Mouse (Mus musculus) left cerebral cortex, adult 8-10 months (tissue): ENCODE measurements around the gene Dcakd. TPM values are rescaled to one million over a fixed set of nuclear protein-coding genes. Genes with fewer than 3 reads are reported as not detected.
A peak's percentile ranks its signal among the peaks of the same experiment; 100 is the strongest.

Experiments used
- DNase-seq, 2 experiments: peaks; one replicate each; pipeline ENCODE4 v3.0.0; 2022; ENCODE audit warnings: low spot score in 2 of 2
- total RNA-seq, 4 experiments: library from RNA; stranded (reverse); gene quantifications; 2 replicates each; pipeline ENCODE4 v1.2.4; 2022

Gene Dcakd
- total RNA-seq = 10 to 100 TPM; 36.7 to 45.3 (median 40.8) TPM

DNA sequence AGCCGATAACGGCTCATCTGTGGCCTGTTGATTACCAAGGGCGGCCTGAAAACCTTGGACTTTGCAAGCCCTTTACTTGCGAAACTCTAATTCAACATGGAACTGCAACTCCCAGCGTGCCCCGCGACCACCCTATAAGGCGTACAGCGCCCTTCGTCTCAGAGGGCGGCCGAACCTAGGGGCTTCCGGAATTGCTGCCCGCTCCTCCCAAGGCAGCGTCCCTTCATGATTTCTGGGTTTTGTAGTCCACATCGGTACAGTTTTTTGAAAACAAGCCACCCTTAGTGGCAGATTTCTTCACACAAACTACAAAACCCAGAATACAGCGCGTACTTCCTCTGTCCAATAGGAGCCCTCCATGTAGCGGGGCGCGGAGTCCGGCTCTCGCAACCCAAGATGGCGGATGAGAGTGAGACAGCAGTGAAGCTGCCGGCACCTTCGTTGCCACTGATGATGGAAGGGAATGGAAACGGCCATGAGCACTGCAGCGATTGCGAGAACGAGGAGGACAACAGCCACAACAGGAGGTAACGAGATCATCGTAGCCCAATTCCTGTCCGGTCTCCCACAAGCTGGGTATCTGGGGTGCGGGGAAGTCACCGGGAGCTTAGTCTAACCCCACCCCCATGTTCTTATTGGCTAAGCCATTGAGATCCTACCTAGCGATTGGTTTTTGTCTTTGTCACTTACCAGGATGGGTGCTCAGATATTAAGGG is at the start of gene Dcakd, which contains the start of gene Nmt1:
Gene Dcakd, minus strand, starts transcription at position 158 of the 716 bp plus-strand sequence.
Gene Nmt1, plus strand, starts transcription at position 15 of the 716 bp plus-strand sequence.
- DNase-seq = peak; percentile 88 to 95

DNA sequence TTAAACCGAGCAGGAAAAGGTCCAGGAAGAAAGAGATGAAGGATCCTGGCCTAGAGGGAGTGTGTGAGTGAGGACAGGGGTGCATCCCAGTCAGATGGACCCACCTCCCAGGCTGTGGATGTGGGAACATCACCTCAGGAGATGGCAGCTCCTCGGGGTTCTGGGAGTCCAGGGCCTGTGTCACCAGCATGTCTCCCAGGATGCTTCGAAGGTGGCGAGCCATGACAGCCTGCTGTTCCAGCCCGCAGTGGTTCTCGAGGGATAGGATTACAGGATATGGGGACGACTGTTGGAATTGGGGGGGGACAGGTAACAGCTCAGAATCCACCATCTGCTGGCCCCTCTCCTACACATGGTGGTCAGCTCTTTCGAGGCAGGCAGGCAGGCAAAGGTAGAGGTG is 48.4 kb upstream of the Dcakd start:
- DNase-seq = no peak

DNA sequence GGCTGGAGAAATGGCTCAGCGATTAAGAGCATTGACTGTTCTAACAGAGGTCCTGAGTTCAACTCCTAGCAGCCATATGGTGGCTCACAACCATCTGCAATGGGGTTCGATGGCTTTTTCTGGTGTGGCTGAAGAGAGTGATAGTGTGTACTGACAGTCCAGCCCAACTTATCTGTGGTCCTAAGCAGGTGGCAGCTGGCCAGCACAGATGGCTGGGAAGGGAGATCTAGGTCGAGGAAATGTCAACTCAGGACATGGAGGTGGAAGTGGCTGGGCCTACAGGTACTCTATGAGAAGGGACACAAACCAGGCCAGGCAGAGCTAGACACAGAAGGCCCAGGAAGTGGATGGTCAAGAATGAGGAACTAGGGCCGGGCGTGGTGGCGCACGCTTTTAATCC is 47.9 kb upstream of the Dcakd start:
- DNase-seq = no peak

DNA sequence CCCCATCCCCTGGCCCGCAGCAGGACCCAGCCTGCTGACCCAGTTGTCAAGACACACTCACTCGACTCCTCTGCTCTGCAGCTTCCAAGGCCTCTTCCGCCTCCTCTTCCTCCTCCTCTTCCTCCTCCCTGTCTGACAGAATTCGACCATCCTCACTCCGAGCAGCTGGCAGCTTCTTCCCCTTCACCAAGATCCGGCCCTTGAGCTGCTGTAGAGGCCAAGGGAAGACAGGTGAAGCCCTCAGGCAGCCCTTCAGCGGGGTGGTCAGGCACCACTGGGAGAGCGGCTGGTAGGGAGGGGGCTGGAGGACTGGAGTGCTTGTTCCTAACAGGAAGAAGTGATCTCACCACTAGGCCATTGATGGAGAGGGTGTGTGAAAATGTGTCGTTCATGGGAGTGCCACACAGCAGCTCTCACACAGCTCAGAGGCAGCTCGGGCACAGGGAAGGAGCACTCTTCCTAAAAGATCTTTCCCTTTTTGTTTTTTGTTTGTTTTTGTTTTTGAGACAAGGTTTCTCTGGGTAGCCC is 46.7 kb upstream of the Dcakd start:
- no peak for DNase-seq

DNA sequence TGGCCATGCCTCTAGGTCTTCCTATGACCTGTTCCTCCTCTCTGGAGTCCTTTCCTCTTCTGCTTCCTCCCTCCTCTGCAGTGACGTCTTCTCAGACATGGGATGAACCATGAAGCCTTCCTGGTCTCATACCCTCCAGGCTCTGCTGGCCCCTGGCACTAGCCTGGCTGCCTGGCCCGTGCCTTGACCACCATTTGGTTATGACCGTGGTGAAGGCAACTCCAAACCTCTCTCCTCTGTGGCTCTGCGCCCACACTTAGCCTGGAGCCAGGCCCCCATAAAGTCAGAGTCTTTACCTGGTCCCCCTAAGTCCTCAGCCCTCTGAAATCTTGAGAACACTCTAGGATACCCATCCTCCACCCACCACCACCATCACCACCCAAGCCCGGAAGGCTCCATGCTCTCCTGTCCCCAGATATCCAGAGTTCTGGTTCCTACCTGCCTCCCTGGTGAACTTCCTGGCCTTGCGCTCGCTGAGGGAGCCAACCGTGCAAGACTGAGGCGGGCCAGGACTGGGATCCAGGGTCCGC is 46.1 kb upstream of the Dcakd start:
- DNase-seq = no peak

DNA sequence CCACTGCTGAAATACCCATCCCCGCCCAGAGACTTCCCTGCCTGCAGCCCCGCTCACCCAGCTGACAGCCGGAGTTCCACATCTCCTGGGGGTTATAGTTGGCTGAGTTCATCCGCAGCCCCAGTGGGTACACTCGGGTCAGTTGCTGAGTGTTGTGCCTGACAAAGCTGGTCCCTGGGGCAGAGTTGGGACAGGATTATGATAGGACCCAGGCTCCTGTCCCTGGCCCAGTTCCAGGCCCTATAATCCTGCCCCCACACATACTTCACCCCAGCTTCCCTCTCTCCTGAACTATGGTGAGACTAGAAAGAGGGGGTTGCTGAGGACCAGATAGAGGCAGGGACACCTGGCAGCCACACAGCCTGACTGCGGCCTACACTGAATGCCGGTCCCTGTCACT is 45.5 kb upstream of the Dcakd start:
- DNase-seq = no peak

DNA sequence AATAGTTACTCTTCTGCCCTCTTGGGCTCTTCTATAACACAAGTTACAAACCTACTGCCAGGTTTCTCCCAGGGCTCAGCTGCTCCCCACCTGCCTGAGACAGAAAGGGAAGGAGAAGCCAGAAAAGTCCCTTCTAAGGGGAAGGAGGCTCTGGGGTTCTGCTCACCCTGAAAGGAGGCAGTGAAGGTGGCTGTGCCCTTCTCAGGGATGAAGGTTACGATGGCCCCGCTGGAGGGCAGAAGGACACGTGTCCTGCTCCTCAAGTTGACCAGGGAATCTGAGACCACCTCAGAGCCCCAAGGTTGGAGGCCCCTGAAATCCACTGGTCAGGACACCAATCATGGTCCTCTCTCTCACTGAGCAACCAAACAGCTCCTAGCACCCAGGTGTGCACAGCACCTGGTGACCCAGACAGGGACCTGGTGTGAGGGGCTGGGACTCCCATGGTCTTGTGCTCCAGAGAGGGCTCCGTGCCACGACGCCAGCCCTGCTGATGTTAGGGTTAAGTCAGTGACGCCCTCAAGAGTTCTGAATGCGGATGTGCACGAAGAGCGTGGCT is 42.3 kb upstream of the Dcakd start:
- peak in 1 of 2 experiments; percentile 12 for DNase-seq

DNA sequence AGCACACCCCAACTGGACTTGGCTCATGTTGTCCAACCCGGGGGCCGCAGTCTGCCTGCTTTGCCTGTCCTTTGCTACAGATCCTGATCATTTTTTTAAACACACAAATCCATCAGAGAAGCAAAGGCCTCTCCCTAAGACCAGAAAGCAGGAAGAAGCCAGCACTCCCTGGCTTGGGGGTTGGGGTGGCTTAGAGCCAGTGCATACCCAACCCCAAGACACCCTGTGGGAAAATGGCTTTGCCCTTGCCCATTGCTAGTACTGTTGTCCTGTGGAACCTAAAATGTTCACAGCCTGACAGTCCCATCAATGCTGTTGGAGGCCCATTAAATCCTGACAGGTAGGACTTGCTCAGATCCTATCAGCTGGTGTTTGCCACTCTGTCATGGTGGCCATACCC is 41.6 kb upstream of the Dcakd start:
- DNase-seq = peak in 1 of 2 experiments; percentile 4

DNA sequence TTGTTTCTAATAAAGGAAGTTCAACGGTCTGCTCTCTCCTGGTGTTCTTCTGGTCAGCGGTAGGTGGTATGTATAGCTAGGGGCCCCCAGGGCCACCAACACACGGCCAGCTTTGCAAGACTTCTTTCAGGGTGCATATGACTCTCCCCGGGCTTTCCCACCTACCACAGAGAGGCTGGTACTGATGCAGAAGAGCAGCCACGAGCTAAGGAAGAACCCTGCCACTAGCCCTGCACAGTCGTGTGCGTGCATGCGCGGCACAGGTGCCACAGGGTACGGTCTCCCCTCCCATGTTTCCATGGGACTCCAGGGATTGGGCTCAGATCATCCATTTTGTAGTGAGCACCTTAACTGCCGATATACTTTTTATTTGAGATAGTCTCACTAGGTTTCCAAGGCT is 40.8 kb upstream of the Dcakd start:
- peak in 1 of 2 experiments; percentile 4 for DNase-seq

DNA sequence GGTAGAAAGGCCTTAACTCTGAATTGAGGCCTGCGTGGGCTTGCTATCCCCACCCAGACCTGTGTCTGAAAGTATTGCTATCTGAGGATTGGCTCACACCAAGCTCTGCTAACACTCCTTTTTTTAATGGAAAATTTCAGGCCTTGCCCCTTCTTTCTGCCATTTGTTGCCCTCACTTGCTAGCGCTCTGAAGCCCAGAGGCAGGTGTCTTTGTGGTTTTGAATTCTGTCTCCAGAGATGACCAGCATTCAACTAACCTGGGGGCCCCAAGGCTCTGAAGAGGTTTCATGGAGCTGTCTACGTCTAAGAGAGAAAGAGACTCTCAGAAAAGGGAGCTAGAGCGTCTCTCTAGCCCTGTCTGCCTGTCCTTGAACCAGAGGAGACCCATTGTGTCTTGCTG is 40.1 kb upstream of the Dcakd start:
- DNase-seq = no peak

DNA sequence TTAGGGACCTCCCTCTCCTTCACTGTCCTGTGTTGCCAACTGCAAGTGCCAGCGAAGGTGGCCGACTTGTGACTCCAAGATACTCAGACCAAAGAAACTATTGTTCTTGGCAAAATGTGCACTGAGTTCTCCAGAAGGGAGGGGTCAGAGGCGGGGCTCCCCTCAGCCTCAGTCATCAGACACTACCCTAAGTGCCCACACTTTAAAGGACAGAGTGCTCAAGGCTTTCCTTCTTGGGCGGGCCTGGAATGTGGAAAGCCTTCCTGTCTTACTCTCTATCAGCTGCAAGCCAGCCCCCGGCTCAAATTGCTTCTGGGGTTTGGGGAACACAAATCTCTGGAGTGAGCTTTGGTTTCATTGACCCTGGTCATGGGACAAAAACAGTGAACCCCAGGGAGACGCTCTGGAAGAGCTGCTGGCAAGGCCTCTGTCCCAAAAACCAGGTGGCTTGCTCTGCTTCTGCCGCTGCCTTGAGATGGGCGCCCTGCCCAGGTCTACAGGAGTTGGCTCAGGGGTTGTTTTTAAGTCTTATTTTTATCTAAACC is 39.4 kb upstream of the Dcakd start:
- DNase-seq = no peak

DNA sequence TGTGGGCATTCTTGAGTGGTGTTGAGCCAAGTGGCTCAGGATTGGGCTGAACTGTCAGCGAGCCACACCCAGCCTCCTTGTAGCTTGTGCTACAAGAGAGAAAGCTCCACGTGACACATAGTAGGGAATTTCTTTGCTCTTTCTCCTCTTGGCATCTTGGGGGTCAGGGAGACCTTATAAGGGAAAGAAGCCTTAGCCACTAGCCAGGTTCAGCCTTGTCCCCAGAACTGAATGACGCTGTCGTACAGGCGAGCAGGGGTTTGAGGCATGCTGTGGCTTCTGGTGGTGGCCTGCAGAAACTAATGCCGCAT is 38.9 kb upstream of the Dcakd start:
- DNase-seq = no peak

DNA sequence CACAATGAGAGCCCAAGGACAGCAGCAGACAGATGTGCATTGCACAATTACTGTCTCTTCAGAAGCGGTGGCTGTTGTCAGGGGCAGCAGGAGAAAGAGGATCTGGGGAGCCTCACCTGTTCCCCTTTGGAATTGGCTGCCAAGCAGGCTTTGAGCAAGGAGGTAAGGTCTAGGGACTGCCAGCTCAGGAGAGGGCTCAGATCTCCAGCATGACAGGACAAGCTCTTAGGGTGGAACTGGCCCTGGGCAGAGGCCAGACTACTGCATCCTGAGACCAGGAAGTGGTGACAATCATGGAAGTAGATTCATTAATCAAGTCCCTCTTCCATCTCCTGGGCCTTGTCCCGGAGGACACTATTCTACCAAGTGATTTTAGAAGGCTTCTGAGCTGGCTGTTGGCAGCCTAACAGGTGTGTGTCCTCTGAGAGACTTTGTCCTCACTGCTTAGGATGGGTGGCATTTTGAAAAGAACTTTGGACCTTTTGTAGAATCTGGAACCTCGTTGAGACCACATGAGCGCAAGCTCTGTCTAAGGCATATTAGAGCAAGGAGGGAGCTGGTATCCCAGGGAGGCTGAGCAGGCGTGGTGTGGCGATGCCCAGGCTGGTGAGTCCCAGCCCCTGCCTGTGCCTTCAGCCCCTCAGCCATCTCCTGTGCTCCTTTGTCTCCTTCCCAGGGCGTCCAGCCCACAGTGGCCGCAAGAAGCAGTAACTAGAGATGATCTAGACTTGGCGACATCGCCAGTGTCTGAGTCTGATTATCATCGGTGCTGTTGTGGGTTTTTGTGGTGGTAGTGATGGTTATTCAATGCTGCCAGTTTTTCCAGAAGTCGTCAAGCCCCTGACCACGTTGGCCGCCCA is 38.3 kb upstream of the Dcakd start:
- no peak for DNase-seq

DNA sequence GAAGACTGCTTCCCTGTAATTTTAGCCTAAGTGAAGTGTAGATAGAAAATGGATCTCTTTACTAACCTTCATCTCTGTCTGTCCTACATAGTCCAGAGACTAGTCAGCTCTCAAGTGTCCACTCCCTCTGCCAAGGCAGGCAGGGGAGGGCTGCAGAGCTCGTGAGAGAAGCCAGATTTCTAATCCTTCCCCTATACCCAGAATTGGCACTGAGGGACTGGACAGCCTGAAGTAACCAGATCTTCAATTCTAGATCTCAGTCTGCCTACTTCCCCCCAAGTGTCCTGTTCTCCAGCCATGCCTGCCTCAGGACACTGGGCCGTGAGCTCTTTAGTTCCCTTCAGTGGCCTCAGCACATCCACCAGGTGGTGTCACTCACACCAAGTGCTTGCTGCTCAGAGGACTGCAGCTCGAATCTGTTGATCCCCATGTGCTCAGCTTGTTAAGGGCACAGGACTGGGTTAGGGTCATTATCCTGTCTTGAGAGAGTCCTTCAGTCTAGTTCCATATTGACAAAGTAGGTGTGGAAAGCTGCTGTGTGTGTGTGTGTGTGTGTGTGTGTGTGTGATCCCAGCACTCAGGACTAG is 30.5 kb upstream of the Dcakd start:
- DNase-seq = no peak

DNA sequence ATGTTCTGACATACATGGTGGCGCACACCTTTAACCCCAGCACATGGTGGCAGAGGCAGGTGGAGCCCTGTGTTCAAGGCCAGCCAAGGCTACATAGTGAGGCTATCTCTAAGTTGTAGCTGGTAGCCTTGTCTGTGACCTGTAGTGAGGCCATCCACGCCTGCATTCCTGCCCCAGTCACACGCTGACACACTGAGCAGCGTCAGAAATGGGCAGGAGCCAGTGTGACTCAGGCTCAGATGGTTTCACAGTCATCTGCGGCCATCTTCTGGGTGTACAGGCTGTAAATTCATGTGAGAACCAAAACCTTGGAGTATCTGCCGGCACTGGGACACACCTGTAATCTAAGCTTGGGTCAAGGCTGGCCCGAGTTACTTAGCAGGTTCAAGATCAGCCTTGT is 28.5 kb upstream of the Dcakd start:
- no peak for DNase-seq

DNA sequence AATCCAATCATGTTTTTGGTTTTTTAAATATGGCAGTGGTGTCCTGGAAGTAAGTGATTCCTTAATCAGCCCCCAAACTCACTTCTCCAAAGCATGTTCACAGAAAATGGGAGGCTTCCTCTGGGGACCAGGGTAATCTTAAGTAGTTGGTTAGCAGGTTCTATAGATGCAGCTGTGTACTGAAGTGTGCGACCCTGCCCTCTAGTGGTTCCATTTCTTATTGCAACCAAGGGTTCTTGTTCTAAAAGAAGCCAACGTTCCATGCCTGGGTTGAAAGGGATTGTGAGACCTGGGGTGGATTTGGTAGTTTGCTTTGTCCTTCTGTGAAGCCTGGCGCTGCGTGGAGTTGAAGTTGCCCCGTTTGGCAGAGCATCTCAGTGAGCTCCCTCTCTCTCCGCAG is 26.7 kb upstream of the Dcakd start:
- DNase-seq = peak in 1 of 2 experiments; percentile 63

DNA sequence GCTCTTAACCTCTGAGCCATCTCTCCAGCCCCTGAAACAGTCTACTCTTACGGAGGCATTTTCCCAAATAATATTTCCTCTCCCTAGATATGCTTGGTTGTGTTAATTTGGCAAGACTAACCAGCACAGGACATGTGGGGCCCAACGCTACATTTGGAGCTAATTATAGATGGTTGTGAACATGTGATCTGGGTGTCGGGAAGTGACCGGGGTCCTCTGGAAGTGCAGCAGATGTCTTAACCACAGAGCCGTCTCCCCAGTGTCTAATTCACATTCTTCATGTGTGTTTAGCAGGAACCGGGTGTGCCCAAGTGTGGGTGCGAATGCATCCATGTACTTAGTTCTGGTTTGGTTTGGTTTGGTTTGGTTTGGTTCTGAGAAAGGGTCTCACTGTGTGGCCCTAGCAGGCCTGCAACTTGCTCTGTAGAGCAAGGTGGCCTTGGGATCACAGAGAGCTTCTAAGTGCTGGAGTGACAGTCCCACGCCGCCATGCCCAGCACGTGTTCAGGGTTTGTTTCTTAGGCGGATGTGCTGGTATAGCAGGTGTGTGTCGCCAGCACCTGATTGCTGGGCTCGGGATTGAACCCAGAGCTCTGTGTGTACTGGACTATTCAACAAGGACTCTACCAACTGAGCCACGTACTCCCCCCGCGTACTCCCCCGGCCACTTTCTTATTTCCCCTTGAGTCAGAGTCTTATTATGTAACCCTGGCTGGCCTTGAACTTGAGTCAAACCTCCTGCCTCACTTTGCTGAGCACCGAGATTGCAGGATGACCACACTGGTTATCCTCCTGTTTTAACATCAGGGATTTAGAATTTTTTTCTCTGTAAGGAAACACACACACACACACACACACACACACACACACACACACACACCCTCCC is 25.3 kb upstream of the Dcakd start:
- DNase-seq = no peak

DNA sequence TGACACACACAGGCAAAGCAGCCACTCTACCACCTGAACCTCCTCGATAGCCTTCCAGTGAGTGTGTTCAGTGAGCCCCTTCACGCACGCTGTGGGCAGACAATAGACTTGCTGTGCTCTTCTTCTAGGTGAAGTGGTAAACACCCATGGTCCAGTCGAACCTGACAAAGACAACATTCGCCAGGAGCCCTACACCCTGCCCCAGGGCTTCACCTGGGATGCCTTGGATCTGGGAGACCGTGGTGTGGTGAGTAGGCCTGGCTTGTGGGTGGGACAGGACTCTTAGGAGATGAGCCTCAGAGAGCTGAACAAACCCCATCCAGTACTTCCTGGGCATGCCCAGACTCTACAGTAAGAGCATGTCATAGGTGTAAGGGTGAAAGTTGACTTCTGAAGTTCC is 23.9 kb upstream of the Dcakd start:
- DNase-seq = no peak

DNA sequence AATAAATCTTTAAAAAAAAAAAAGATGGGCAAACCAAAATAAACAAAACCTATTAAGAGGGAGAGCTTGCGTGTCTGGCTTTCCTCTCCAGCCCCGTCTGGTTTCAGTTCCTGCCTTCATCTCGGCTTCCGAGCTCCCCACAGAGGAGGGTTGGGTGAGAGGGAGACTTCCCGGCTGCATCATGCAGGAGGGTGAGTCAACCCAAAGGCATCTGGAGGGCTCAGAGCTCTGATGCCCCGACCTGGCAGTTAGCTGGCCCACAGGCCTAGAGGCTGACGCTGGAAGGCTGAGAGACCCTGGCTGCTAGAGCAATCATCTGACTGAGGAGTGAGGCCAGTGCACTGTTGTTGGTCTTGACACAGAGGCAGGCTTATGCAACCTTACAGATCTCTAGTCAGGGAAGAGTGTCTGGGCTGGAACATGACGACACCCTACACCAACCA is 23.1 kb upstream of the Dcakd start:
- DNase-seq = no peak

DNA sequence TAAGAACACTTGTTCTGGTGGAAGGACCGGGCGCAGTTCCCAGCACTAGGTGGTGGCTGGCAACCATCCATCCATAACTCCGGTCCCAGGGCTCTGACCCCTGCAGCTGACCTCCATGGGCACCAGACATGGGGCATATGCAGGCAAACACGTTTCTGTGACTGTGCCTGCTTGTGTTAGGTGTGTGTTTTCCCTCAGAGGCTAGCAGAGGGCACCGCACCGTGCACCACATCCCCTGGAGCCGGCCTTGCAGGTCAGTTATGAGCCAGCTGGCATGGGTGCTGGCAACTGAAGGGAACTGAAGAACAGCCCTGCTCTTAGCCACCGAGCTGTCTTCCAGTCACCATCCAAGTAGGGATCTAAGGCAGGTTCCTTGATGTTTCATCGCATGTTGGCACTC is 22.0 kb upstream of the Dcakd start:
- no peak for DNase-seq
